Mouse (Mus musculus): ENCODE measurements around the gene Atg9b. TPM values are rescaled to one million over a fixed set of nuclear protein-coding genes. Genes with fewer than 3 reads are reported as not detected.

The Atg9b gene
- polyA plus RNA-seq, 1 experiment = 4.7 TPM

DNA sequence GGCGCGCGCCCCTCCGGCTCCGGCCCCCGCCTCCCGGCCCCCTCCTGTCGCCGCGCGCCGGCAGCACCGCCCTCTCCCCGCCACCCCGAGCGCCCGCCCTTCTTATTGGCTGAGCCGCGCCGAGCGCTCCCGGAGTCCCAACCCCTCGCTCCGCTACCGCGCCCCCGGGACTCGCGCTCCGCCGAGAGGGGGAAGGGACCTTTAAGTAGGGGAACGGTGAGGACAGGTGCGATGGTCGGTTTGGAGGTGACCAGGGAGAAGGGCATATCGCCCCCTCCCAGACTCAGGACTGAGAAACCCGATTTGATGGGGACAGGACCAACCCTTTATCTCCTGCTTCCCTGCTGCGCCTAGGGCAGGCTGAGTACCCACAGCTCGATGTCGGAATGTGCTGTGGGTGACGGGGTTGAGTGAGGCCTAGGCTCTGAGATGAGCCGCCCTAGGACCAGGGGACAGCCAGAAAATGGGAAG is 40.2 kb downstream of the Atg9b start:
- peak; percentile 59 to 89 for DNase-seq (ENCODE audit: extremely low spot score in 1 of 2, low spot score in 1 of 2)

DNA sequence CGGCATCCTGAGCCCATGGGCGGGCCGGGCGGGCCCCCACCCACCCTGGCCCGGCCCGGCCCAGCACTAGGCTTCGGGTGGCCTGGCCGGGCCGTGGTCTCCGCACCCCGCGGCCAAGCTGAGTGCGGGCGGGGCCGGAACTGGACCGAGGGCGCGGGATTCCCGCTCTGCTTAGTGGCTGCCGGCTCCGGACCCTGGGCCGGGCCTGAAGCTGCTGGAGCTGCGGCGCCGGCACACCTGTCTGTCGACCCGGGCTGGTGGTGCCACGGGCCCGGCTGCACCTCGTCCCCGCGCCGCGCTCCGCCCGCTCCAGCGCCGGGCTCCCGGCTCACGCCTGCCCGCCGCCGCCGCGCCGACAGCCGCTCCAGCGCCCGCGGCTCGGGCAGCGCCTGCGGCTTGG is 40.7 kb downstream of the Atg9b start, which contains the start of gene Kcnh2:
Gene Kcnh2 (minus strand): TSS at position 327 of the 400 bp plus-strand sequence.
- DNase-seq (ENCODE audit: extremely low spot score in 1 of 2, low spot score in 1 of 2) = no peak

DNA sequence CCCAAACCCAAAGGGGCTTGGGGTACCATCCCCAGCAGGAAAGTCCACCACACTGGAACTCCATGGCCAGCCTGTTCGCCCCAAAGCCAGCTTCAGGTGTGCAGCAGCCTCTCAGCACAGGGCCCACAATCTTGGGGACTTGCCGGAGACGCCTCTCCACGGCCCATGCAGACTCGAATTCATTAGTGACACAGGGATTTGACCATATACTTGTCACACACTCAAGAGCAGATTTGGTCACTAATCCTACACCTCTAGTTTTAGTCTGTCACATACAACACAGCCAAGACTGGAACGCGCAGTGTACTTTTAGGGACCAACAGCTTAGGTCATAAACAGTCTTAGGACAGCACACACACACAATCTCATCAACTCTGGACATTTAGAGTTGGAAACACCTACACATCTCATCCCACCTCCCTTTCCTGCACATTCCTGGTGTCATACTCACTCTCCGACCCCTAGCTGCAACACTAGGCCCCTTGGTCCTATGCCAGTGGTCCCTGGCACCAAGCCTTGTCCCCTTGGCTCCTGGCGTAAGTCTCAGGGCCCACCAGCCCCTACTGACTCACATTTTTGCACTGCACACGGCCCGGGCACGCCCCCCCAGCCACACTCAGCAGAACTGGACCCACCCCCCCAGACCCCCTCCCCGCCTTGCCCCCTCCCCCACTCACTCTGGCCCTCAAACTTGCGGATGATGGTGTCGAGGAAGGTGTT is 41.3 kb downstream of the Atg9b start:
- DNase-seq (ENCODE audit: extremely low spot score in 1 of 2, low spot score in 1 of 2) = no peak

DNA sequence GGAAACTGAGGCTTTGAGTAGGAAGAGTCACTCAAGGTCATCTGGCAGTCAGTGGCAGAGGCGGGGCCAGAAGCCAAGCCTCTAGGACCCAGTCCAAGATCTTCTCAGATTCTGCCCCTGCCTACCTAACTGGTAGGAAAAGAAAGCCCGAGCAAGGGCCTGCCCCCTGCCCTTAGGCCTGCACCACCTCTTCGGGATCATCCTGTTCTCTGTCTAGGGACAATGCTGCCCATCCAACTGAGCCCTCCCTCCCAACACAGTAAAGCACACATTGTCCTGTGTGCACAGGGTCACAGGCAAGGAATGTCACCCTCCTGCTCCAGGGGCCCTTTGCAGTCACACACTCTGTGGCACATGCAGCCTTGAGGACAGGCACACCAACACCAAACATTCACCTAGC is 41.9 kb downstream of the Atg9b start:
- DNase-seq (ENCODE audit: extremely low spot score in 1 of 2, low spot score in 1 of 2) = no peak

DNA sequence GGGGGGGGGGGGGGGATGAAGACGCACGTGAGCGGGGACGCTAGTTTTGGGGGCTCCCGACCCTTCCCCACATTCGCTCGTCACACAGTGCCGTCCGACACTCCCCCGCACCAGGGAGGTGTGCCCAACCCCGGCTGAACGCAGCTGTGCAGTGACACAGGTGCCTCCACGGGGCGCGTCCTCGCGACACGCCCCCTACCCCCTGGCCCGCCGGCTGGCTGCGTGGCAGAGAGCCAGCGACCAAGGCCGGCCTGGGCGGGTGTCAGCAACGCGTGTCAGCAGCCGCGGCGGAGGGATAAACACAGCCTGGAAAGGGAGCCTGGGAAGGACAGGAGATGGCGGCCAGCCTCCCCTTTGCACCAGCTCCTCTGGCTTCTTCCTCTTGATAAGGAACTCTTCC is 43.4 kb downstream of the Atg9b start:
- no peak for DNase-seq (ENCODE audit: extremely low spot score in 1 of 2, low spot score in 1 of 2)

DNA sequence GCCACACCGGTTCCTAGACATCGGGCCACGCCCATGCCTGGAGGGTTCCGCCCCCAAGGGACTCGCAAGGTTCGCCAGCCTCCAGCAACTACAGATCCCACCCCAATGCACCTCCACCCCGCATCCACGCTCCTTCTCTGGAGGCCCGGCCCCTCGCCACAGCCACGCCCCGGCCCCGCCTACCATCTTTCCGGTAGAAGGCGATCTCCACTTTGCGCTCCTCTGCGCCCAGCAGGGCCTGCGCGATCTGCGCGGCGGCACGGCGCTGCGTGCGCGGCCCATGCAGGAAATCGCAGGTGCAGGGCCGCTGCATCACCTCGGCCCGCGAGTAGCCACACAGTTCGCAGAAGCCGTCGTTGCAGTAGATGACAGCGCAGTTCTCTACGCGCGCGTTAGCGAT is 43.8 kb downstream of the Atg9b start:
- peak in 1 of 2 experiments; percentile 78 for DNase-seq (ENCODE audit: extremely low spot score in 1 of 2, low spot score in 1 of 2)

DNA sequence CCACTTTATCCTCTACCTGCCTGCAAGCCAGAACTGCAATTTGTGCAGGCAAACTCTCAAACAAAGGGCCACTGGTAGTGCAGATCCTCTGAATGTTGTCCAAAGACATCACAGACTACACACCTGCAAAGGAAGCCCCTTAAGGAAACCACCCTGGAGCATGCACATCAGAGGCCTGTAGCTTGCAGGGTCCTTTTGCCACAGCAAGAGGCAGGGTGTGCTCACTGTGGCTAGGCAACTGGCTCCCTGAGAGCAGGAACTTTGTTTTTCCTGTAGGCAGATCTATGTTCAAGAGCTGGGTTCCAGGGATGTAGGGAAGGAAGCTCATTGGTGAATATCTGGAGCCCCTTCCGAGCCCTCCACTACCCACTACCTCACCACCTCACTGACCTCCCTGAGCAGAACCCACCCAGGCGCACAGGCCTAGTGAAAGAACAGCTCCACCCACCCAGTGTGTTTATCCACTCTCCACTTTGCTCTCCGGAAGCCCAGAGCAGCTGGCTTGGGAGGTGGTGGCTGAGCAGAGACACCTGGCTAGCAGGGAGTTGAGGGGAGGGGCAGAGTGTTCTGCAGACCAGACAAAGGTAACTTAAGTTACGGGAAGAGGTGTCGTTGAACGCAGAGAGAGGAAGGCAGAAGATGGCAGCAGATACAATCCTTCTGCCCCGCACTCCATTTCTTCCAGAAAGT is 44.6 kb downstream of the Atg9b start:
- DNase-seq (ENCODE audit: extremely low spot score in 1 of 2, low spot score in 1 of 2) = no peak

DNA sequence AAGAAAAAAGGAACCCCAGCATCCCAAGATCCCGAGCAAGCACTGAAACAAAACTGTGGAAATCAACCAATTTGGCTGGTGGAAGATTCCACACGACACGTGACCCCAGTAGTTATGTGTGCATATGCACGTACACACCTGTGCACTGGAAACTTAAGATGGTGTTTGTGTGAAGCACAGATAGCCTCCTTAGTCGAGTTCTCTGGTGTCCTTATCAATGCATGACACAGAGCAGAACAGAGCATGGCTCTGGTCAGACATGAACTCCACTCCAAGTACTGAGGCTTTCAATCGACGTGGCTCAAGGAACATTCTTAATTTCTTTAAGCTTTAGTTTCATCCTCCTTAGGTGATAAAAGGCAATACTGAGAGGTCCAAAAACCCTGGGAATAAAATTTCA is 45.6 kb downstream of the Atg9b start:
- no peak for DNase-seq (ENCODE audit: extremely low spot score in 1 of 2, low spot score in 1 of 2)

DNA sequence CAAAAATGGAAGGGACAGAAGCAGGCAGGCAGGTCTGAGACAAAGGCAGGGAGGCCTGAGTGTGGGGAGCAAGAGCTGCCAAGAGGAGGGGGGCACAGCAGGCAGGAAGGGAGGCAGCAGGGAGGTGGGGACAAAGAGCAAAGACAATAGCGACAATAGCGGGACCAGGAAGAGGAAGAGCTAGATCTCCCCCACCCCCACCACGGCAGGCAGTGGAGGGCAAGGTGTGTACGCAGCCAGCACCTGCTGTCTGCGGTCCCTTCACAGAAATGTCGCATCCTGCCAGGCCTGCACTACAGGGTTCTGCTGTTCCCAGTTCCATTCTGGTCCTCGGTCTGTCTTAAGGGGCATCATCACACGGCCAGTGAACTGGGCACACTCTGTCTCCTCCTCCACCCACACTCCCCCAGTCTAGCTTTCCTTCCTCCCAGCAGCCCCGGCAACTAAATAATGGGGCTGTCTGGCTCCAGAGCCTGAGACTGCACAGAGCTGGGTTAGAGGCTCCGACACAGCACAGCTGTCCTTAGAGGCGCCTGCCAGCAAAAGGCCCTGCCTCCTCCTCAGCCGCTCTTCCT is 47.4 kb downstream of the Atg9b start:
- DNase-seq (ENCODE audit: extremely low spot score in 1 of 2, low spot score in 1 of 2) = peak in 1 of 2 experiments; percentile 35

DNA sequence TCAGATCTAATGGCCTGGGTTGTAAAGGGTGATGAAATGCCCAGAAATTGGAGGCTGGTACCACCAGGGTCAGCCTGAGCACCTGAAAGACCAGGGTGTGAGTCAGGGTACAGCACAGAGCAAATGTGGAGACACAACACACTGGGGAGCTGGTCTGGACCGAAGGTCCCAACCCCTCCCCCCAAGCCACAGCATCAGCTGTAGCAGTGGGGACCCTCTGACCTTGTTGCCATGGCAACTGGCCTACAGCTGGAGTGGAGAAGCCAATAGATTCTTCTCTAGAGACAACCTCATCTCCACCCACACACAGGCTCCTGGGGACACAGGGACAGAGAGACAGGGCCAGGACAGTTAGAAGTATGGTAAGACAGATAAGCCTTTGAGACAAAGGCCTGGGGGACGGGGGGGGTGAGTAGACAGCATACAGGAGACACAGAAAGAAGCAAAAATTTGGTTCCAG is 47.9 kb downstream of the Atg9b start:
- DNase-seq (ENCODE audit: extremely low spot score in 1 of 2, low spot score in 1 of 2) = no peak

DNA sequence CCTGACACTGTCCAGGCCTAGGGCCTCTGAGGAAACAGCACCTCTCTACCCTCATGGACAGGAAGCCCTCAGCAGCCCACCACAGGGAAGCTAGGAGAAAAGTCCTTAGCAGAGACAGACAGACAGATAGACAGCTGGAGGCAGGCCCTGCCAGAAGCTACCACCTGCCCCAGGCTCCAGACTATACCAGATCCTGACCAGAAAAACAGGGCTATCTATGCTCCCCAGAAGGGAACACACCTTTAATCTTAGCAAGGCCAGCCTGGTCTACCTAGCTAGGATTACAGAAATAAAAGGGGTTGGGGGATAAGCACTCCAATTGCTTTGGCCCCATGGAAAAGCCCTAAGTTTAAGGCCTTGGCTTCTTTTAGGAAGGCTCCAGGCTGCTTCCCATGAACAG is 48.6 kb downstream of the Atg9b start:
- no peak for DNase-seq (ENCODE audit: extremely low spot score in 1 of 2, low spot score in 1 of 2)

DNA sequence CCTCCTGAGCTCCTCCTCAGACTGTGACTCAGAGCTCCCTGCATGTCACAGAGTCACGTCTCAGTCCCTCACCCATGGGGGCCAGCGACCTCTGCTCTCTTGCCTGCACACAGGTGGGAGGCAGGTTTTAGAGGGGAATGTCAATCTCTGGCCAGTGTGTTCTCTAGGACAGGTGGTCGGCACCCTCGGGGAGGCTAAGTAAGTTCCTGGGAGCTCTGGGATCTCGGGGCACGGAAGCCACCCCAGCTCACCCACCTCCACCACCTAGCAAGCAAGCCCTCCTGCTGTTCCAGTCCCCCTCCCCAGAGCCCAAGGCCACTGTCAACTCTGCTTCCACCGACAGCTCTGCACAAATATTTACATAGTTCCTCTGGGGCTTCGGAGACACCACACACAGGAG is 49.0 kb downstream of the Atg9b start:
- no peak for DNase-seq (ENCODE audit: extremely low spot score in 1 of 2, low spot score in 1 of 2)

DNA sequence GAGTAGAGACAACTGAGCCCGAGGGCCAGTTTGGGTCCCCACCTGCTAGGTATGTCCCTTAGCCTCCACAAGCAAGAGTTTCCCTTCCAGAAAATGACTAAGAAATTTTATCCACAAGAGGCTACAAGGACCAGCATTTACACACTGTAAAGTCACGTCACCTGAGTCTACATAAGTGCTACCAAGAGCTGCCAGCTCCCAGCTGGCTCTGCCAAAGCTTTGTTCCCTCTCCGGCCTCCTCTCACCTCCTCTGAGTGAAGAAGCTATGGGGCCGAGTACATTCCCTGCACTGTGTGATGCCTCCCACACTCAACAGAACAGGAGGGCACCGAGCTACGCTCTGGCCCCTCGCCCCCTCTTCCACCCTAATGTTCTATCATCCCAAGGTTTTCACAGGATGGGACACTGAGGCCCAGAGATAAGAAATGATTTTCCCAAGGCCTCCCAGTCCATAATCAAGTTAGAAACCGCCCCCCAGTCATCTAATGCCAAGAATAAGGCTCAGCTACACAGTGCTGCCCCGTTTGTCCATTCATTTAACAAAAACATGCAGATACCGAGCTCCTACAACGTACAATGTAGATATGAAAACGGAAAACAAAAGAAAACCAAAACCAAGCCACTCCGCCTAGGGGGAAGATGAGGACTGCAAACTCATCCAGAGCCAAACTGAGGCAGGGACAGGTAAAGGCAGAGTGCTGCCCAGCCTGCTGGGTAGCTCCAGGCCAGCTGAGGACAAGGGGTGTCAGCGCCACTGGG is 49.6 kb downstream of the Atg9b start:
- DNase-seq (ENCODE audit: extremely low spot score in 1 of 2, low spot score in 1 of 2) = no peak

DNA sequence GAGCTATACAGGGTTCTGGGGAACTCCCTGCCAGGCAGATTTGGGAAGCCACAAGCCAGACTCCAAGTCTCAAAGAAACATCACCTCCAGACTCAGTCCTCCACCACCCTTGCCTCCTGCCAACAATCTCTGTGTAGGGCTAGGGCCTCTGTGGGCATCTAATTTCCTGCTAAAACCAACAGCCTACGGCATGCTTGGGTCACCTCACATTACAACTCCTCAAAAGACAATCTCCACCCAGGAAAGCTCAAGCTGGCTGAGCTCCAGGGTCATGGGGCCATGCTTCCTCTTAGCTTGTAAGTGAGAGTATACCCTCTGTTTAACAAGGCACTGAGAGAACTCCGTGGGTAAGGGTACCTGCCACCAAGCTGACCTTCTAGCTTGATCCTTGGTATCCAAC is 54.1 kb downstream of the Atg9b start:
- DNase-seq (ENCODE audit: extremely low spot score in 1 of 2, low spot score in 1 of 2) = no peak

DNA sequence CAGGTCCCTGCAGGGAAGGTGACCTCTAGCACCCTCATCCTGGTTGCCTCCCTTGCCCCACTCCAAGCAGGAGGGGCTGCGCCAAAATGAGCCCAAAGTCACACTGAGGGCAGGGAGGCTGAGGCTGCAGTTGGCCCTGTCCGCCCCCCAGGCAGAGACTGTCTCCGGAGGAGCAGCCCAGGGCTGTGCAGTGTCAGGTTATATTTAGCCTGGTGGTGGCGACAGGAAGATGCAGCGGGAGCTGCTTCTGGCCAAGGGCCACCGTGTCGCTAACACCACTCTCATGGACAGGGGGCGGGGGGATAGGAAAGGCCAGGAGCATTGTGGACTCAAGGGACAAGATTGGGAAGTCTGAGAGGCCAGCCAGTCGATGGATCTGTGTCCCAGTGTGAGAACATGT is 54.6 kb downstream of the Atg9b start:
- no peak for DNase-seq (ENCODE audit: extremely low spot score in 1 of 2, low spot score in 1 of 2)

DNA sequence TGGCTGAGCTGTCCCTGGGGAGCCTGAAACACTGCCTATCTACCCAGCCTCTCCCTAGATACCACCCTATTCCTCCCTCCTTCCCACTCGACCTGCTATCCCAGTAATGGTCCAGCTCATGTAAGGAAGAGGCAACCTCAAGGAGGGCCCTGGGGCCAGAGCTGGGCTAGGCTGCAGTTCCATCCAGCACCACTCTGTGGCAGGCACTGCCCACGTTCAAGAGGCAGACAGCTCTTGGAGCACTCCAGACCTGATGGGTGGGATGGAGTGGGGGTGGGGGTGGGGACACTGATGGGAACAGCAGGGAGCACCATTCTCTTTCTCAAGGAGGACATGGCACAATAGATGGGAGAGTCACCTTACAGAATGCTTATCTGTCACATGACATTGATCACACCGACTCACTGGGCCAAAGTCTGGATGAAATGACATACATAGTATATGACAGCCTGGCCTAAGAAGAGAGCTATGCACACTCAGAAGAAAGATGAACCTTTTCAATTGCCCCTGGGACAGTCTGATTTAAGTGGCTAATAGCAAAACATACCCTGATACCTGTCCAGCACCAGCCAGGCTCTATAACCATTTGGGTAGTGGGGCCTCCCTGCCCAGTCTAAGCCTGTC is 55.9 kb downstream of the Atg9b start:
- DNase-seq (ENCODE audit: extremely low spot score in 1 of 2, low spot score in 1 of 2) = peak in 1 of 2 experiments; percentile 52

DNA sequence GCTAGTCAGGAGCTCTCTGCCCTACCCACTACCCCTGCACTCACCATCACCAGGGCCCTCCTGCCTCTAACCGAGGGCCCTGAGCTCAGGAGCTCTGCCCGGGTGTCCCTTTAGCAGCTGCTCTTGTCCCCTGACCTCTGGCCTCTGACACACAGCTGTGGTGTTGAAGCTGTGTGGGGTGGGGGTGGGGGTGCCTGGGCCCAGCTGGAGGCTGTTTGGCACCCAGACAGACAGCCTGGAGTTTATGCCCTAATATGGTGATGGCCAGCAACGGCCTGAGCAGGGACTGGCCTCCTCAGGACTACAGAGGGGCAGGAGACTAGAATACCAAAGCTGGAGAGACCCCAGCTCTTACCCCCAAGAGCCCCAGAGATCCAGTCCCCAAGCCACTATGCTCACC is 57.2 kb downstream of the Atg9b start:
- no peak for DNase-seq (ENCODE audit: extremely low spot score in 1 of 2, low spot score in 1 of 2)
